In the genomic region with DNA sequence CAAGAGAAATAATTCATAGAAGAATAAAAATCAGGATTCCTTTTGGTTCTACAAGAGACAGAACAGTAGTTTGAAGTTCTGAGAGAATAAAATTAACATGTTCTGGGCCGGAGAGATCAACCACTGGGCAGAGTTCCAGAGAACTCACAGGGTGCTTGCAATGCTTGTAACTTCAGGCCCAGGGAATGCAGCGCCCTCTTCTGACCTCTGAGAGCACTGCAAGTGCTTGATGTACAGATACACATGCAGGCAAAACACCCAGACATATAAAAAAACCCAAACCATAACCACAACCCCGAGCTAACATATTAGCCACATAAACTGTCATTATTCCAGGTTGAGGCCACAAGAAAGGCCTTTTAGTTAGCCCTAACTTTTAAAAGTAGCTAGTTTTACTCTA, we compare ENCODE assay signal across 10 mouse cellular contexts. TPM values are rescaled to one million over a fixed set of nuclear protein-coding genes. Genes with fewer than 3 reads are reported as not detected.
DNase-seq lines count a peak whose midpoint lies in the region; ATAC-seq and TF ChIP-seq lines count a peak whose summit lies in the region.
"Had no signal": no experiment of that assay in that cellular context is flagged by ENCODE, and none has a peak within 500 bp of the region (broad histone marks: within the 10 kb centered on the region; RNA-seq: fewer than 3 reads in every experiment).

No protein-coding gene starts in this region.

- no peak overlapping the region for H3K4me3 ChIP-seq in left cerebral cortex, adult 2 months
- no peak overlapping the region for H3K4me3 ChIP-seq in MEL (ENCODE audit: control insufficient read depth in 1 of 2, insufficient read depth in 1 of 2, low read depth in 2 of 2, low read length in 2 of 2)
- no peak overlapping the region for H3K4me3 ChIP-seq in bone marrow macrophage, adult 2 months (ENCODE audit: insufficient read depth, low read length)
- no peak overlapping the region for H3K4me3 ChIP-seq in forebrain, embryonic 12.5 days (replicated peaks)
- H3K4me3 ChIP-seq: embryonic facial prominence, embryonic 10.5 days had no signal

- TF ChIP-seq EP300 in MEL (IDR thresholded peaks at IDR 0.05; ENCODE audit: low read depth in 1 of 2, low read length in 2 of 2) = no peak

- no peaks in the 10 kb centered on the region for H3K9me3 ChIP-seq in MEL (replicated peaks; ENCODE audit: insufficient read depth, low read length)
- H3K9me3 ChIP-seq in forebrain, embryonic 12.5 days = no peaks in the 10 kb centered on the region
- H3K9me3 ChIP-seq: embryonic facial prominence, embryonic 10.5 days had no signal

- no peaks in the 10 kb centered on the region for H3K79me2 ChIP-seq in MEL (ENCODE audit: control insufficient read depth, insufficient read depth, low read length, poor library complexity)

- H3K9ac ChIP-seq in MEL (ENCODE audit: control insufficient read depth, low read depth, low read length, poor library complexity, severe bottlenecking) = no peak overlapping the region
- no peak overlapping the region for H3K9ac ChIP-seq in forebrain, embryonic 12.5 days

- DNase-seq in left cerebral cortex, adult 2 months (ENCODE audit: extremely low spot score in 1 of 2, low spot score in 2 of 2) = no peak
- DNase-seq in left cerebral cortex, postnatal 36 days (ENCODE audit: low spot score in 2 of 2) = no peak
- DNase-seq in MEL (ENCODE audit: low read depth, low spot score) = peak; percentile 32
- DNase-seq in lung, postnatal 10 days = peak; percentile 5
- DNase-seq in frontal cortex, postnatal 36 days (ENCODE audit: low spot score in 2 of 2) = no peak

- no peak overlapping the region for H3K27ac ChIP-seq in left cerebral cortex, adult 2 months
- no peak overlapping the region for H3K27ac ChIP-seq in MEL (ENCODE audit: control insufficient read depth, low read depth, low read length)
- no peak overlapping the region for H3K27ac ChIP-seq in bone marrow macrophage, adult 2 months (ENCODE audit: insufficient read depth, low read depth, low read length)
- no peak overlapping the region for H3K27ac ChIP-seq in forebrain, embryonic 12.5 days
- H3K27ac ChIP-seq: embryonic facial prominence, embryonic 10.5 days had no signal

- no peaks in the 10 kb centered on the region for H3K4me1 ChIP-seq in MEL (ENCODE audit: control insufficient read depth in 1 of 2, insufficient read depth in 2 of 2, low read length in 2 of 2)
- peaks cover 9% of the 10 kb centered on the region for H3K4me1 ChIP-seq in bone marrow macrophage, adult 2 months (ENCODE audit: control insufficient read depth, insufficient read depth, low read length)
- no peaks in the 10 kb centered on the region for H3K4me1 ChIP-seq in forebrain, embryonic 12.5 days
- H3K4me1 ChIP-seq: embryonic facial prominence, embryonic 10.5 days had no signal

- no peaks in the 10 kb centered on the region for H3K36me3 ChIP-seq in MEL (ENCODE audit: control insufficient read depth in 1 of 2, insufficient read depth in 2 of 2, low read length in 2 of 2)
- no peaks in the 10 kb centered on the region for H3K36me3 ChIP-seq in forebrain, embryonic 12.5 days (replicated peaks)
- H3K36me3 ChIP-seq: embryonic facial prominence, embryonic 10.5 days had no signal

- ATAC-seq in forebrain, embryonic 12.5 days (ENCODE audit: low FRiP score) = no peak

- no peaks in the 10 kb centered on the region for H3K27me3 ChIP-seq in MEL (ENCODE audit: control insufficient read depth in 1 of 2, insufficient read depth in 2 of 2, low read length in 2 of 2)
- no peaks in the 10 kb centered on the region for H3K27me3 ChIP-seq in forebrain, embryonic 12.5 days

- TF ChIP-seq CTCF in left cerebral cortex, adult 2 months (IDR thresholded peaks at IDR 0.05) = peak; percentile 26
- TF ChIP-seq CTCF in MEL (IDR thresholded peaks at IDR 0.05 in 2 of 3, conservative IDR thresholded peaks at IDR 0.05 in 1 of 3; ENCODE audit: control insufficient read depth in 1 of 3, insufficient read depth in 1 of 3, low read depth in 2 of 3, low read length in 3 of 3, poor library complexity in 1 of 3, severe bottlenecking in 1 of 3) = peak; percentile 41 to 56 (median 41)
- peak; percentile 88 for TF ChIP-seq CTCF in bone marrow macrophage, adult 2 months (IDR thresholded peaks at IDR 0.05; ENCODE audit: low read depth, low read length)

- intact Hi-C loops in left cerebral cortex, adult 2 months (cut with DNase I) = no loop called here
- intact Hi-C loops in left cerebral cortex, postnatal 36 days (cut with DNase I) = no loop called here

- H3K4me2 ChIP-seq in forebrain, embryonic 12.5 days = no peak overlapping the region

- TF ChIP-seq POLR2A in MEL (IDR thresholded peaks at IDR 0.05; ENCODE audit: control insufficient read depth in 1 of 2, insufficient read depth in 1 of 2, low read depth in 1 of 2, low read length in 2 of 2, poor library complexity in 1 of 2) = no peak
- TF ChIP-seq POLR2A in bone marrow macrophage, adult 2 months (IDR thresholded peaks at IDR 0.05; ENCODE audit: borderline replicate concordance, low read depth, low read length) = no peak

- WGBS in forebrain, embryonic 12.5 days = 41% methylated on average over 3 of the region's 3 CpGs

- TF ChIP-seq RAD21 in MEL (IDR thresholded peaks at IDR 0.05; ENCODE audit: low read depth, low read length) = no peak

TF ChIP-seq in MEL, 35 proteins besides CTCF, POLR2A, EP300 and RAD21:
- peak; percentile 13; the same call in 1 of the 2 replicates for TF ChIP-seq SMC3 (IDR thresholded peaks at IDR 0.05; ENCODE audit: low read depth, low read length)
- TF ChIP-seq ZKSCAN1 (IDR thresholded peaks at IDR 0.05; ENCODE audit: low read depth, low read length) = no peak
- no peak for TF ChIP-seq NELFE (IDR thresholded peaks at IDR 0.05; ENCODE audit: low read depth, low read length)
- no peak for TF ChIP-seq TAL1 (IDR thresholded peaks at IDR 0.05; ENCODE audit: low read length)
TF ChIP-seq in MEL: peak in this region for 1.

RNA-seq across cellular contexts. Expression of gene Serpinb13, which starts 19.8 kb away (rescaled TPM):
- total RNA-seq in left cerebral cortex, adult 2 months (2021) = not detected
- total RNA-seq in left cerebral cortex, postnatal 36 days (2021) = not detected
- not detected in 2 replicates for total RNA-seq in MEL (2012; rRNA removed)
- not detected for polyA plus RNA-seq in MEL (2012; ENCODE audit: insufficient read depth in 1 of 2, insufficient read length in 2 of 2, low read depth in 1 of 2, low replicate concordance in 2 of 2, missing spikeins in 1 of 2)
- not detected in 2 replicates for polyA plus RNA-seq in bone marrow macrophage, adult 2 months (2012; ENCODE audit: insufficient read depth, insufficient read length, missing spikeins)
- polyA plus RNA-seq in forebrain, embryonic 12.5 days (2016; fragmentation: Nextera tagmentation; extraction: Ambion mirVana) = not detected in 2 replicates
- polyA plus RNA-seq: embryonic facial prominence, embryonic 10.5 days; heart, embryonic 16.5 days; liver, embryonic 16.5 days had no signal

RNA-seq across cellular contexts. Expression of gene Serpinb12, which starts 26.8 kb away (rescaled TPM):
- total RNA-seq in left cerebral cortex, adult 2 months (2021) = not detected
- total RNA-seq in left cerebral cortex, postnatal 36 days (2021) = not detected
- not detected in 2 replicates for total RNA-seq in MEL (2012; rRNA removed)
- polyA plus RNA-seq in MEL (2012; ENCODE audit: insufficient read depth in 1 of 2, insufficient read length in 2 of 2, low read depth in 1 of 2, low replicate concordance in 2 of 2, missing spikeins in 1 of 2) = not detected
- 0.68 and 0.89 TPM in 2 replicates for polyA plus RNA-seq in bone marrow macrophage, adult 2 months (2012; ENCODE audit: insufficient read depth, insufficient read length, missing spikeins)
- not detected in 2 replicates for polyA plus RNA-seq in forebrain, embryonic 12.5 days (2016; fragmentation: Nextera tagmentation; extraction: Ambion mirVana)
- polyA plus RNA-seq: embryonic facial prominence, embryonic 10.5 days had no signal

Comparison
In these comparisons a context has a peak if more than half of its experiments do, and no peak if none do; other contexts are left out.
1. DNase-seq: peak in MEL (single experiment) and lung, postnatal 10 days (single experiment); none in left cerebral cortex, adult 2 months (0 of 2), left cerebral cortex, postnatal 36 days (0 of 2) and frontal cortex, postnatal 36 days (0 of 2).
2. CTCF ChIP-seq: peak in every context shown above with its lines; median percentile 88 in bone marrow macrophage, adult 2 months; 41 in MEL; 26 in left cerebral cortex, adult 2 months.